Mouse (Mus musculus): ENCODE data around the gene Hnrnpr.

DNA sequence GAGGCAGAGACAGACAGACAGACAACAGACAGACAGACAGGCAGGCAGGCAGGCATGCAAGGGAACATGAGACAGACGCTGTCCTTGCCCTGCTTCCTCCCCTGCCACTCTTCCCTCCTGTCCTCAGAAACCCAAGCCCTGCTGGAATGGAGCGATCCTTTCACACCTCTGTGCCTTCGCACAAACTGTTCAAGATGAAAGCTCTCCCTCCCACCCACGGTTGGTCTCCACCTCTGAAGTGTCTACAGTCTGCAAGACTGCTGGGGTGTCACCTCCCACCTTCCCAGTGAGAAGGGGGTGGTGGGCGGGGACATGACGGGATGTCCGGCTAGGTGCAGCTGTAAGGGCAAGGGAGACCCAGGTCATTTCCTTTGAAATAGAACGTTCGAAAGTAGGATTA is 29.1 kb upstream of the Hnrnpr start:
- TF ChIP-seq POLR2A (IDR thresholded peaks at IDR 0.05; ENCODE audit: borderline replicate concordance, insufficient read depth, low read length) (no peak), CTCF (IDR thresholded peaks at IDR 0.05; ENCODE audit: borderline replicate concordance, insufficient read depth, low read depth, low read length) (no peak)
